Mouse (Mus musculus): Measurements from ENCODE around the gene Myadml2. TPM values are rescaled to one million over a fixed set of nuclear protein-coding genes. Genes with fewer than 3 reads are reported as not detected.

Myadml2 gene
- polyA plus RNA-seq, 1 experiment from 2014 or later, result 0.56 TPM

DNA sequence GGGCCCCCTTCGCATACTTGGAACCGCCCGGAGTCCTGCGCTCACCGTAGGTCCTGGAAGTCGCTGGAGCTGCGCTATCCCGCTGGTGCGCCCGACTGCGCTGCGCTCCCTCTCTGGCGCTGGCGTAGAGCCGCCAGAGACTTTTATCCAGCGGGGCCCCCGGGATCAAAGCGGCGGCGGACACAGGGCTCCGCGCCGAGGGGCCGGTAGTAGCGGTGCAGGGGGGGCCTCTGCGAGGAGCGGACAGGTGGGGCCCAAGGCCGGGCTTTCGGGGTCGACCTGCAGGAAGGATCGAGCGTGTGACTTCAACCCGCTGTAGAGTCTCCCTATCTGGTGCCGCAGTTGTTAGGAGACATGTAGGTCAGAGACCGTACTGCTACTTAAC, 13.1 kb upstream of the Myadml2 start, which contains the start of gene Notum:
Gene Notum (minus strand): TSS at position 100 of the 385 bp plus-strand sequence.
- DNase-seq (ENCODE audit: low spot score), result no peak

GRCm38 (mm10) chr11:120660301-120661075, 12.5 kb upstream of the Myadml2 start:
- DNase-seq (ENCODE audit: low spot score), result peak; percentile 22

GRCm38 (mm10) chr11:120659509-120660300, 11.7 kb upstream of the Myadml2 start:
- DNase-seq (ENCODE audit: low spot score), result no peak

DNA sequence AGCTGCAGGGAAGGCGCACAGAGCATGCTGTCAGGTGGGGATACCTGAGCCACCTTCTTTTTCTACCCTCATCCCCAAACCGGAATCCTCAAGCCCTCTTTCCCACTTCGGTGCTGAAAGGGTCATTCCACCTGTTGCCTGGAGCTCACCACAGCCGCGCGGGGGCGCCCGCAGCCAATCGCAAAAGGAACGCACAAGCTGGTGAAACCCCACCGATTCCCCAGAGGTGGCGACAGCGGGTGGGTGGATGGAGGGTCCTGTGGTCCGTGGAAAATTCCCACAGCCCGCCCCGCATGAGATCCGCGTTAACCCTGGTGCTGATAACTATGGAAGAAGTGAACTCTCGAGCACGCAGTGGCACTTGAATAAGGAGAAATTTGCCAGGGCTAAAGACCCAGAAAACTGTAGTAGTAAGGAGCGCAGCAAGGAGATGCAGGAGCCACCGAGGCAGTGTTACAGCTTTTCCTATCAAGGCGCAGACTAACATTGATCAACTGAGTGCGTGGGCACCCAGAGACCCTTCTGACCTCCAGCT, 11.0 kb upstream of the Myadml2 start:
- peak; percentile 81 for DNase-seq (ENCODE audit: low spot score)

DNA sequence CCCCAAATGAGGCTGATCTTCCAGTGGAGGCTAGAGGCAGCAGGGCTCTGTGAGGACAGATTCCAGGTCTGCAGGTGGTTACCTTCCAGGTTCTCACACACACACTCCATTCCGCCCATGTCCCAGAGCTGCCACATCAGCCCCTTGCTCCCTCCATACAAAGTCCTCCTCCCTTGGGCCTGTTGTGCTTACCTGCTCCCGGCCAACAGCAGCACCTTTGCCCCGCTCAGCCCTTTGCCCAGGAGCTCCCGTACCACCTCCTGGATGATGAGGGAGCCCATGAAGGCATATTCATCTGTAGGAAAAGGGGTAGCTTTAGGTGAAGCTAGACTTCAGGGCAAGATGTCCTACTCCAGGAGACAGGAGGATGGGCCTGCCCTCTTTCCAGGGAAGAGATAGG, 9.3 kb upstream of the Myadml2 start:
- DNase-seq (ENCODE audit: low spot score), result no peak

DNA sequence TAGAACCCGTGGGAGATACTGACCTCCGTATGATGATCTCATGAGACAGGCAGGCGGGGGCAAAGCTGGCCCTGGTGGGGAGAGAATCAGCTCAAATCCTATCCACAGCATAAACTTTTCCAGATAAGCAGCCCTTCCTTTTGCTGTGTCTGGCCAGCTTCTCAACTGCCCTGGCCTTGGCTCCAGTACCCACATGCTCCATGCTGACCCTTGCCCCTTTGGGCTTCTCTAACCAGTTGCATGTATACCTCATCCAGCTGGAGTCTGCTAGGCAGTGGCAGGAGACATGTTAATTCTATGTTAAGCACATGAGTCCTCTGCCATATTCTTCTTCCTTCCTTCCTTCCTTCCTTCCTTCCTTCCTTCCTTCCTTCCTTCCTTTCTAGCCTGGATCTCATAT, 6.8 kb upstream of the Myadml2 start:
- DNase-seq (ENCODE audit: low spot score), result no peak

GRCm38 (mm10) chr11:120651872-120652271, 3.9 kb upstream of the Myadml2 start:
- no peak for DNase-seq (ENCODE audit: low spot score)

DNA sequence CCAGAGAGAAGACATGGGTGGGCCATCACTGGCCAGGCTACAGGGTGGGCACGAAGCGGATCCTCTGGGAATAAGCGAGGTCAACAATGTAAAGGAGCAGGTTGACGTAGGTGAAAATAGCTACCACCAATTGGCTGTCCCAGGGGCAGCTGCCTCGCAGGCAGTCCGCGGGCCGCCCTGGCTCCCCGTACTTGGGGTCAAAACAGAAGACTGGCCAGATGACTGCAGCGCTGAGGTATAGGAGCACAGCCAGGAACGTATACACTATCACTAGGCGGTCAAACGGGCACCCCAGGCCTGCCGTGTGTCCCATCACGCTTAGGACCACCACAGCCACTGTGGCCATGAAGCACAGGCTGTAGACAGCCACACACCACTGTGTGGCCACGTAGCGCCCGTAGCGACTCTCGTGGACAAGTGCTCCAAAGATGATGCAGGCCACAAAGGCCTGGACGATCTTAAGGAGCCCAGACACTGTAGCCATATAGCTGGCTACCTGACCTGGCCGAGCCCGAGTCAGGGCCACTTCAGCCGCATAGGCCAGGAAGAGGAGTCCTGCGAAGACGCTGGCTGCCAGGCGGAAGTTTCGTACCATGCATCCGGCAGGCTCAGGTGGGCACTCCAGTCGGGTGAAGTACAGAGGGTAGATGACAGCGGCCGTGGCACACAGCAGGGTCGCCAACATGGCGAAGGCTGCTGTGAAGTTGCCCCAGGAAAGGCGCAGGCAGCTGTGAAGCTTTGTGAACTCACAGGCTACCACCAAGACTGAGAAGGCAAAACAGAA, 719 bp downstream of the Myadml2 start:
- DNase-seq (ENCODE audit: low spot score), result no peak

GRCm38 (mm10) chr11:120643601-120643987, 4.4 kb downstream of the Myadml2 start, which contains the start of gene Pycr1:
Gene Pycr1 (minus strand): TSS chr11:120643769.
- peak; percentile 94 for DNase-seq (ENCODE audit: low spot score)

- no peak for DNase-seq (ENCODE audit: low spot score)
These were observed 4.9 kb downstream of the Myadml2 start for GRCm38 (mm10) chr11:120642939-120643600.

GRCm38 (mm10) chr11:120641869-120642268, 6.1 kb downstream of the Myadml2 start:
- DNase-seq (ENCODE audit: low spot score), result no peak

- no peak for DNase-seq (ENCODE audit: low spot score)
These were observed 6.7 kb downstream of the Myadml2 start for GRCm38 (mm10) chr11:120641255-120641654.

- DNase-seq (ENCODE audit: low spot score), result no peak
These were observed 13.1 kb downstream of the Myadml2 start for GRCm38 (mm10) chr11:120634810-120635209.

DNA sequence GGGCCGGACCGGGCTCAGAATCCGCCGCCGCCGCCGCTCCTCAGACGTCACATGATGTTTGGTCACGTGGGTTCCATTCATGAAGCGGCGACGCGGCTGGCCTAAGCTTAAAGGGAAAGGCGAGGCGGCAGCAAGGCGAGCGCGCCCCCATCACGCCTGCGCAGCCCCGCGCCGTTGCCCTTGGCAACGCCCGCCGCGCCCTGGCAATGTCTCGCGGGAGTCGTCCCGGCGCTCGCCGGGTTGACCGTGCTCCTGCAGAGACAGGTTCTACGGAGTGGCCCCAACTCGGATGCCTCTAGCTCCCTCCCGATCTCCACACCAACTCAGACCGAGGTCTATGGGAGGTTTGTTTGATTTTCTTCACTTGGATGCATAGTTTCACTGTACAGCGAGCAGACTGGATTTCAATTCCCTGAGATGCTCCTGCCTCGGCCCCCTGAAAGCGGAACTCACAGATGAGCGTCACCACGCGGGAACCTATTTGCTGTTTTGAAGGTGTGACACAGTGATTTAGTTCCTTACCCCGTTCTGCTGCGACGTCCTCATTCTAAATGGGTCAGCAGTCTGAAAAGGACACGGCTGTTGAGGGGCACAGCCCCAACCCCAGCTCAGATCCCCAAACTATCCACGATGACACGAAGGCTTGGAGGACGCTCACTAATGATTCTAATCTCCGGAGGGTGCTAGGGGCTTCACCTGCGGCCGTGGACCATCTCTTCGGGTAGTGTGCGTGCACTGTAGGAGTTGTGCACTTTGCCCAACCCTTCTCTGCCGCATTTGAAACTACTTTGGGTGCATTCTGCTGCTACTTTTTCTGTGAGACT, 14.2 kb downstream of the Myadml2 start, which contains the start of gene Mafg:
Gene Mafg (minus strand): TSS at position 81 of the 824 bp plus-strand sequence.
- DNase-seq (ENCODE audit: low spot score), result peak; percentile 92

- DNase-seq (ENCODE audit: low spot score), result peak; percentile 61
These were observed 15.1 kb downstream of the Myadml2 start for GRCm38 (mm10) chr11:120632559-120633519.

DNA sequence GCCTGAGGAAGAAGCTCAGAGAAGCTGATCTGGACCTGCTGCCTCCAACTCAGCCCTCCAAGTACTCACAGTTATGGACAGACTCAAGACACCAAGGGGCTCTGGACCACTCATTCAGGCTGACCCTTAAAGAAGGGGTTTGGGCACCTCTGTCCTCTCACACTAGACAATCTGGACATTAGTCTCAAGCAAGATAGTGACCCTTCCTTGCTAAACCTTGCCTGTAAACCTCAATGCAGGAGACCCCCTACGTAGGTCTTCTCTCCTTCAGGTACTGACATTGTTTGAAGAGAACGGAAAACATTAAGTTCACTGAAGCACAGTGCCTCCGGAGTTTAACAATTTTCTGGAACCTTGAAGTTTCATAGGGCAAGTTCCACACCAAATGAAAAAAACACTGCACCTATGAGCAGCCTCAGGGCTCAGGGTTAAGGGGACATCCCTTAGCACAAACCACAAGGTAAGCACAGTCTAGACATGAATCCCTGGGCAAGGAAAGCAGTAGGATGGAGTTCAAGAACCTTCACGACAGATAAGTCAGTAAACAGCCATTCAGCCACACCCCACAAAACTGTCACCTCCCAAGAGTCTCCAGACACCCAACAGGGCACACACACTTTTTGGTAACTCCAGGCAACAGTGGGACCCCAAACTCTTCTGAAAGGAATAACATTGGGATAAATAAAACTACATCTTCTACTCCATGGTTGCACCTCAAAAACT, 16.1 kb downstream of the Myadml2 start:
- no peak for DNase-seq (ENCODE audit: low spot score)

DNA sequence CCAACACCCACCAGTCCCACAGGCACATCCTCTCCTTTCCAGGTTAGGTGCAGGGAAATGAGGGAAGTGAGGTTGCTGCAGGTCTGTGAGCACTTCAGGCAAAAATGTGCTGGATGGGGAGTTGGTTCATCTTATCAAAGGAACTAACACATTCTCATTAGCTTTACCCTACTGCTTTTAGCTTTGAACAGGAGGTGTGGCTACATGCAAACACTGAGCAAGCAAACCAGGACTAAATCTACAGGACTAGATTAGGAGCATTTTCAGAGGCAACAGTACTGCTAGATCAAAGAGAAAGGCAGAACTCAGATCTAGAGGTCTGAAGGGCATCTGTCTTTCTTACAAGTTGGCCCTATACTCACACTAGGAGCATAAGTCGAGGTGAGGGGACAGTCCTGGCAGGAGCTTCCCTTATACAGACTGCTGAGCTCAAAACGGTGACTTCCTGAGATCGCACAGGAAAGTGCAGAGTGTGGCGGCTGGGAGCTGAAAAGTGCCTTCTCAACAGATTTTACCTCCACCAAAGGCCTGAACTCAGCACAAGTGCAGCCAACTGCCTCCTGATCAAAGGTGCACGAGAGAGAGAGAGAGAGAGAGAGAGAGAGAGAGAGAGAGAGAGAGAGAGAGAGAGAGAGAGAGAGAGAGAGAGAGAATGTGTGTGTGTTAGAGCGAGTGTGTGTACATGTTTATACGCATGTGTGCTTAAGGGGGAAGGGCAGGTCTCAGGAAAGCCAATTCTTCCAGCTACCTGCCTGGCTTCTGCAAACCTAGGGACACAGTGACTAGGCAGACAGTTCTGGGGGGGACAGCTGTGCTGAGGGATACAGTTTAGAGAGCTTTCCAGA, 16.9 kb downstream of the Myadml2 start:
- DNase-seq (ENCODE audit: low spot score), result peak; percentile 61
